Mouse (Mus musculus) bone marrow, adult 2 months (tissue): ENCODE data around the gene Rabgap1l.

Experiments
- CTCF ChIP-seq: fragments of 200-500 bp; IDR thresholded peaks from 2 replicates; pipeline ENCODE4 v1.5.1; 2011; ENCODE audit warnings: low read length, control low read depth; ENCODE audit not compliant: control insufficient read depth, insufficient read depth
- POLR2A ChIP-seq: fragments of 200-500 bp; IDR thresholded peaks from 2 replicates; pipeline ENCODE4 v1.6.1; 2011; ENCODE audit warnings: low read depth, mild to moderate bottlenecking, control low read depth, low read length, borderline replicate concordance; ENCODE audit not compliant: control insufficient read depth

DNA sequence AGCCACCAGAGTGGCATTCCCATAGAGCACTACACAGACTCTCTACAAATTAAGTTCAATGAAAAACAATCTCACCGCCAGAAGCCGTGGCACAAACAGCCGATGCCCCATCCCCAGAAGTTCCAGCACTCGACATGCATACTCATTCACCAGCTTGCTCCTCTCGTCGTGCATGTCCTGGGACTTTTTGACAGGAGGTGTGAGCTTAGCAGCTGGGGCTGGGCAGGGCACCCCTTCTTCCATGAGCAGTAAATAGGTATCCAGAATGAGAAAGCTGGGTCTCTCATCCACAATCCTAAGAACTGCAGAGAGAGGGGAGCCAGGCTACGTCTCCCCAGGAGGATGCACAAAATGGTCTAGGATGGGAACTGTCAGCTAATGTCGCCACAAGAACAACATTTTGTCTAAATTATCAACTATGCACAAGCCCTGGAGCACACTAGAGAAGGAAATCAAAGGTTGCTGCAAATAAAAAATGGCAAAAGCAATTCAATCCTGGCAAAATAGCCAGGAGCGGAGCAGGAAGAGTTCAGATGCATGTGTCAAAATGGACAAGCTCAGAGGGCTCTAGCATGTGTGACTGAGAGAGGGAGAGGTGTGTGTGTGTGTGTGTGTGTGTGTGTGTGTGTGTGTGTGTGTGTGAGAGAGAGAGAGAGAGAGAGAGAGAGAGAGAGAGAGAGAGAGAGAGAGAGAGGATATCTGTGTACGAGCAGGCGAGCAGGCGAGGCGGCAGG is 441.7 kb downstream of the Rabgap1l start:
- no peak for TF ChIP-seq CTCF
- TF ChIP-seq POLR2A, result no peak
